Comparison of ENCODE assay signal across 8 mouse cellular contexts in genomic region chr9:67735426-67735825, GRCm38 (mm10). TPM values are rescaled to one million over a fixed set of nuclear protein-coding genes. Genes with fewer than 3 reads are reported as not detected.
DNase-seq lines count a peak whose midpoint lies in the region; ATAC-seq and TF ChIP-seq lines count a peak whose summit lies in the region.

No protein-coding gene starts in this region.

- no peak overlapping the region for H3K4me3 ChIP-seq in liver, embryonic 11.5 days (ENCODE audit: low read depth, low read length)
- no peak overlapping the region for H3K4me3 ChIP-seq in MEL (ENCODE audit: control insufficient read depth in 1 of 2, insufficient read depth in 1 of 2, low read depth in 2 of 2, low read length in 2 of 2)
- no peak overlapping the region for H3K4me3 ChIP-seq in embryonic fibroblast, embryonic 13.5 days (ENCODE audit: insufficient read depth, low read length)
- H3K4me3 ChIP-seq in testis, adult 2 months (ENCODE audit: control insufficient read depth, low read depth, low read length) = peak overlapping the region; percentile 60

- WGBS in liver, embryonic 11.5 days = 48% methylated on average over 11 of the region's 11 CpGs

- H3K4me1 ChIP-seq in liver, embryonic 11.5 days (replicated peaks; ENCODE audit: control insufficient read depth, insufficient read depth, low read length) = no peaks in the 10 kb centered on the region
- H3K4me1 ChIP-seq in MEL (ENCODE audit: control insufficient read depth in 1 of 2, insufficient read depth in 2 of 2, low read length in 2 of 2) = no peaks in the 10 kb centered on the region
- no peaks in the 10 kb centered on the region for H3K4me1 ChIP-seq in embryonic fibroblast, embryonic 13.5 days (ENCODE audit: control insufficient read depth, insufficient read depth, low read length)
- H3K4me1 ChIP-seq in testis, adult 2 months (ENCODE audit: control insufficient read depth, insufficient read depth, low read length) = peaks cover 5% of the 10 kb centered on the region

- no peaks in the 10 kb centered on the region for H3K79me2 ChIP-seq in MEL (ENCODE audit: control insufficient read depth, insufficient read depth, low read length, poor library complexity)

- H3K9me3 ChIP-seq in liver, embryonic 11.5 days (ENCODE audit: control insufficient read depth, low read length) = no peaks in the 10 kb centered on the region
- H3K9me3 ChIP-seq in MEL (replicated peaks; ENCODE audit: insufficient read depth, low read length) = no peaks in the 10 kb centered on the region

- H3K36me3 ChIP-seq in liver, embryonic 11.5 days (ENCODE audit: control insufficient read depth, insufficient read depth, low read length) = no peaks in the 10 kb centered on the region
- H3K36me3 ChIP-seq in MEL (ENCODE audit: control insufficient read depth in 1 of 2, insufficient read depth in 2 of 2, low read length in 2 of 2) = no peaks in the 10 kb centered on the region
- no peaks in the 10 kb centered on the region for H3K36me3 ChIP-seq in testis, adult 2 months (ENCODE audit: control insufficient read depth, insufficient read depth, low read length)

- H3K27me3 ChIP-seq in liver, embryonic 11.5 days (replicated peaks; ENCODE audit: control insufficient read depth, insufficient read depth, low read length) = no peaks in the 10 kb centered on the region
- no peaks in the 10 kb centered on the region for H3K27me3 ChIP-seq in MEL (ENCODE audit: control insufficient read depth in 1 of 2, insufficient read depth in 2 of 2, low read length in 2 of 2)
- H3K27me3 ChIP-seq in testis, adult 2 months (ENCODE audit: control insufficient read depth, insufficient read depth, low read length) = no peaks in the 10 kb centered on the region

- no peak for ATAC-seq in liver, embryonic 11.5 days (replicated peaks; ENCODE audit: low FRiP score)

- no peak overlapping the region for H3K27ac ChIP-seq in liver, embryonic 11.5 days (ENCODE audit: low read depth, low read length)
- no peak overlapping the region for H3K27ac ChIP-seq in MEL (ENCODE audit: control insufficient read depth, low read depth, low read length)
- no peak overlapping the region for H3K27ac ChIP-seq in embryonic fibroblast, embryonic 13.5 days (ENCODE audit: insufficient read depth, low read length)
- H3K27ac ChIP-seq in testis, adult 2 months (ENCODE audit: control insufficient read depth, insufficient read depth, low read depth, low read length) = peak overlapping the region; percentile 79

- TF ChIP-seq EP300 in MEL (IDR thresholded peaks at IDR 0.05; ENCODE audit: low read depth in 1 of 2, low read length in 2 of 2) = no peak

- H3K9ac ChIP-seq in liver, embryonic 11.5 days (ENCODE audit: low read depth, low read length) = no peak overlapping the region
- H3K9ac ChIP-seq in MEL (ENCODE audit: control insufficient read depth, low read depth, low read length, poor library complexity, severe bottlenecking) = no peak overlapping the region

- no peak for TF ChIP-seq RAD21 in MEL (IDR thresholded peaks at IDR 0.05; ENCODE audit: low read depth, low read length)

- no peak; a peak in 1 of 6 replicates for TF ChIP-seq CTCF in MEL (IDR thresholded peaks at IDR 0.05 in 2 of 3, conservative IDR thresholded peaks at IDR 0.05 in 1 of 3; ENCODE audit: control insufficient read depth in 1 of 3, insufficient read depth in 1 of 3, low read depth in 2 of 3, low read length in 3 of 3, poor library complexity in 1 of 3, severe bottlenecking in 1 of 3)
- peak; percentile 19; the same call in 1 of the 2 replicates for TF ChIP-seq CTCF in embryonic fibroblast, embryonic 13.5 days (IDR thresholded peaks at IDR 0.05; ENCODE audit: borderline replicate concordance, insufficient read depth, low read length)
- peak; percentile 66; the same call in 1 of the 2 replicates for TF ChIP-seq CTCF in testis, adult 2 months (IDR thresholded peaks at IDR 0.05; ENCODE audit: control insufficient read depth, insufficient read depth, insufficient replicate concordance, low read depth, low read length)

- DNase-seq in liver = peak; percentile 33
- DNase-seq in liver, embryonic 11.5 days (ENCODE audit: low spot score) = no peak
- DNase-seq in MEL (ENCODE audit: low read depth, low spot score) = peak; percentile 2
- peak; percentile 63 to 79 for DNase-seq in adrenal gland, postnatal 36 days
- DNase-seq in layer of hippocampus, adult 9-11 months = peak; percentile 41
- no peak for DNase-seq in spleen, postnatal 10 days (ENCODE audit: low spot score in 2 of 2)

- no peak overlapping the region for H3K4me2 ChIP-seq in liver, embryonic 11.5 days

- no peak for TF ChIP-seq POLR2A in MEL (IDR thresholded peaks at IDR 0.05; ENCODE audit: control insufficient read depth in 1 of 2, insufficient read depth in 1 of 2, low read depth in 1 of 2, low read length in 2 of 2, poor library complexity in 1 of 2)
- TF ChIP-seq POLR2A in embryonic fibroblast, embryonic 13.5 days (IDR thresholded peaks at IDR 0.05; ENCODE audit: low read depth, low read length) = no peak
- TF ChIP-seq POLR2A in testis, adult 2 months (IDR thresholded peaks at IDR 0.05; ENCODE audit: control insufficient read depth, low read depth, low read length) = no peak

TF ChIP-seq in MEL, 35 proteins besides CTCF, POLR2A, EP300 and RAD21:
- TF ChIP-seq ZKSCAN1 (IDR thresholded peaks at IDR 0.05; ENCODE audit: low read depth, low read length) (no peak), E2F4 (IDR thresholded peaks at IDR 0.05; ENCODE audit: borderline replicate concordance, low read depth, low read length) (no peak), UBTF (IDR thresholded peaks at IDR 0.05; ENCODE audit: borderline replicate concordance, insufficient read depth, low read depth, low read length) (no peak), POLR2AphosphoS2 (IDR thresholded peaks at IDR 0.05; ENCODE audit: low read length) (no peak), RCOR1 (IDR thresholded peaks at IDR 0.05; ENCODE audit: low read depth, low read length) (no peak), SIN3A (IDR thresholded peaks at IDR 0.05; ENCODE audit: low read length) (no peak), MXI1 (IDR thresholded peaks at IDR 0.05; ENCODE audit: low read depth, low read length) (no peak), TCF12 (IDR thresholded peaks at IDR 0.05; ENCODE audit: low read depth, low read length) (no peak)
TF ChIP-seq in MEL: peak in this region for 0.

RNA-seq across cellular contexts. Expression of gene C2cd4b, which starts 23.8 kb away (rescaled TPM):
- polyA plus RNA-seq in liver, embryonic 11.5 days (2014; fragmentation: Nextera tagmentation; extraction: Ambion mirVana) = not detected in 2 replicates
- total RNA-seq in MEL (2012; rRNA removed) = not detected in 2 replicates
- polyA plus RNA-seq in MEL (2012; ENCODE audit: insufficient read depth in 1 of 2, insufficient read length in 2 of 2, low read depth in 1 of 2, low replicate concordance in 2 of 2, missing spikeins in 1 of 2) = not detected
- 1 to 10 TPM; 1.1 to 2.0 TPM for total RNA-seq in adrenal gland, postnatal 36 days (2021)
- not detected in 2 replicates for polyA plus RNA-seq in embryonic fibroblast, embryonic 13.5 days (2011; ENCODE audit: insufficient read length, low read depth, missing spikeins)
- 25.6 and 38.9 TPM in 2 replicates for polyA plus RNA-seq in testis, adult 2 months (2012; rRNA removed)

Comparison
In these comparisons a context has a peak if more than half of its experiments do, and no peak if none do; other contexts are left out.
1. DNase-seq: peak in liver (single experiment), MEL (single experiment), adrenal gland, postnatal 36 days (2 of 2) and layer of hippocampus, adult 9-11 months (single experiment); none in liver, embryonic 11.5 days (single experiment) and spleen, postnatal 10 days (0 of 2).
2. CTCF ChIP-seq: peak in embryonic fibroblast, embryonic 13.5 days (single experiment) and testis, adult 2 months (single experiment); none in MEL (0 of 3).
3. RNA of gene C2cd4b, which starts 23.8 kb away (polyA plus RNA-seq): 25.6 to 38.9 TPM in testis, adult 2 months; not detected in liver, embryonic 11.5 days, not detected in MEL and not detected in embryonic fibroblast, embryonic 13.5 days; every median in the first group is over 10 times any median in the second.